Mouse (Mus musculus): ENCODE measurements around the gene Xlr3a. TPM values are rescaled to one million over a fixed set of nuclear protein-coding genes. Genes with fewer than 3 reads are reported as not detected.
"Not testable (repeated sequence)": the region's sequence is repeated elsewhere in the genome, so short reads cannot be mapped to it uniquely, and the experiment has no call there.

Gene Xlr3a
- 1 to 10 TPM in 1 of 3 experiments, under 1 TPM in 1, not detected in 1; 0.46 to 2.5 TPM for polyA plus RNA-seq (2017; shearing (Covaris generic))

GRCm38 (mm10) chrX:73096941-73097508, at the start of gene Xlr3a:
Gene Xlr3a (minus strand): TSS chrX:73097095.
- not testable (repeated sequence) for ATAC-seq

- ATAC-seq, result peak; percentile 73
These were observed 46.3 kb upstream of the Xlr3a start for GRCm38 (mm10) chrX:73143218-73143618.

DNA sequence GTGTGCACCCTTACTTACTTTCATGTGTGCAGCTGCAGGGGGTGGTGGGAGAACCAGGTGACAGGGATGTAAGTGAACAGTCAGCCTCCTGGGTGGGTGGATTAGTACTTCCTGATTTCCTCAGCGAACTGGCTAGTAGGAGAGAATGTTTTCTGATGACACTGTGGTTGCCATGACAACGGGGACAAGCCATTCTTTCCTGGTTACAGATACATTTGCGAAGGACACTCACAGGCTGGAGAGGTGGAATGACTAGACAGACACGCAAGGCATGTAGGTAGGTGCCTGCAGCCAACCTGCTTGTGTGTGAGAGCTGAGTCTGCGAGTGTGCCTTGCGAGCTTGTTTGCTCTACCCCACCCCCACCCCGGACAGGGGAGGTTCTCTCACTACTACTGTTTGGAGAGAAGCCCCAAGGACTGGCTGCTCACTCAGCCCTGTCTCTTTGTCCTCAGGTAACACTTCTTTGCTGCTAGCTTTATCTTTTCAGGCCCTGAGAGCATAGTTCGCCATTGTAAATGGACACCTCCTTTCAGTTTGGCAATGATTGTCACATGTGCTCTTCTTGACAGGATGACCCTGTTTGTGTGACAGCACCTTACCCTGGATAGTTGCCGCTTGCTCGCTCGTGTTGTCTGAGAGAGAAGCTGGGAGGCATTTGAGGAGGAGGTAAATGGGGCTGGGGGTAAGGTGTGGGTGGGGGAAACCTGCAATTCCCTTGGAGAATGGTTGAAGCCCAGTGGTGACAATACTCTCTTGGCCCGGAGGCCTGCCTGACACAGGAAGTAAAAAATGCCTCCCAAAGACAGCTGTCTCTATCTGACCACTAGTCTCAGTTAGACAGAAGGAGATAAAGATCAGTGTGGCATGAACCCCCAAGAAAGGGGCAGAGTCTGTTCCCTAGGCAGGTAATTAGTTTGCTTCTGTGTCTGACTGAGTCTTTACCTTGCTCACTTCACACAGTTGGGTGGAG, 26.2 kb upstream of the Xlr3a start:
- ATAC-seq, result peak; percentile 70

- not testable (repeated sequence) for ATAC-seq
These were observed 19.9 kb upstream of the Xlr3a start, which contains the start of gene Gm14685 for GRCm38 (mm10) chrX:73116747-73117146. Gene Gm14685 (plus strand): TSS chrX:73117047.

GRCm38 (mm10) chrX:73082267-73083055, 14.4 kb downstream of the Xlr3a start, which contains the start of gene Xlr4a:
Gene Xlr4a (minus strand): TSS chrX:73082478.
- peak; percentile 48 for ATAC-seq

DNA sequence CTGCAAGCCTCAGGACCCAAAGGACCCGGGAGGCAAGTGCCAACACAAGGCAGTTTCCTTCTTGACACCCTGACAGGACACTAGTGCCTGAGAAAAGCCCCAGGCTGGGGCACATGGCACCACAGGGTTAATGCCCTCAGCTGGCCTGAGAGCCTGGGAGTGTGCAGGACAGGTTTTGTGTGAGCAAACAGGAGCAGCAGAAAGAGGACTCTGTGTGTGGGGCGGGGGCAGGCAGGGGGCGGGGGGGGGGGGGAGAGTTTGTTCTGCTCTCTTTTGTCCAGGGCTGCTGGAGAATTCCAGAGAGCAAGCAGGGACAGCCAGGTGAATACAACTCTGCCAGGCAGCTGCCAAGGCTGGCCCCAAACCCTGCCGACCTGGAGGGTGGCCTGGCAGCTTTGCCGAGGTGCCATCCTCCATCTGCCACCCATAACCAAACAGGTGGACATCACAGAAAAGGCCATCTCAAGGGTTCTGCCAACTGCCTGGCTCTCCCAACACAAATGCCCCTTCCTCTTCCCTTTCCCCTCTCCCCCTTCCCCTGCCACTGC, 30.1 kb downstream of the Xlr3a start:
- not testable (repeated sequence) for ATAC-seq

GRCm38 (mm10) chrX:73064415-73064793, 32.5 kb downstream of the Xlr3a start, which contains the start of gene Pnma3:
Gene Pnma3 (plus strand): TSS chrX:73064787.
- no peak for ATAC-seq

DNA sequence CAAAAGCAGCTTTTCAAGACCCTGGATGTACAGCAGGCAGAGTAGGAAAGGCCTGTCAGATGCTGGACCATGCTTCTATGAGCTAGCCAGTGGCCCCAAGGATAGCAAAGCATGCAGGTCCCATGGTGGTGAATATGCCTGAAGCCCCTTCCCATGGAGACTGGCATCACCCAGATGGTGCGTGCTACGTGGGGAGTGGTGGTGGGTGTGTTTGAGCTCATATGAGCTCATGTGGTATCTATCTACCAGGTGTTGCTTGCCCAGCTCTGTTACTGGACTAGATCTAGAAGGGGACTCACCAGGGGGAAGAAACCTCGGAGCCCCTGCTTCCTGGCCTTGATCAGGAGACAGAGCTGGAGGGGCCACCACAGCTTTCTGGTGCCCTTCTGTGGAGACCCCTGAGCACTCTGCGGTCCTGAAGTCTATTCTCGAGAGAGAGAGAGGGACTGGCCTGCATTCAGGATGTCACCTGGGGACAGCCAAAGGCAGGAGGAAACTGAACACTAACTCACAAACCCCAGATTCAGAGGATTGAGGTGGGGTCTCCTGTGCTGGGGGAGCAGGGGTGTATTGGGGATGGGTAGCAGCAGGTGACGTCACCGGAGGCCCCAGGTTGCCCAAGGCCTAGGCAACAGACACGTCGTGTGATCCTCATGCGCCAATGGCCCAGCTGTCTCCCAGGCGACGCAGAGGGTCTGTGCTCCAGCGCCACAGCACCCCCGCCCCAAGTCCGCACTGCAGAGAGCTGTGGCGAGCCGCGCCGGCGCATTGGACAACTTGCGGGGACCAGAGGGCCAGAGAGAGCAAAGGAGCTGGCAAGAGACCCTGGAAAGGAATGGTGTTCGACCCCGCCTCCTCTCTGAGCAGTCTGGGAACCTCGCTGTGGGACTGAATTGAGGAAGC, 33.1 kb downstream of the Xlr3a start:
- no peak for ATAC-seq

DNA sequence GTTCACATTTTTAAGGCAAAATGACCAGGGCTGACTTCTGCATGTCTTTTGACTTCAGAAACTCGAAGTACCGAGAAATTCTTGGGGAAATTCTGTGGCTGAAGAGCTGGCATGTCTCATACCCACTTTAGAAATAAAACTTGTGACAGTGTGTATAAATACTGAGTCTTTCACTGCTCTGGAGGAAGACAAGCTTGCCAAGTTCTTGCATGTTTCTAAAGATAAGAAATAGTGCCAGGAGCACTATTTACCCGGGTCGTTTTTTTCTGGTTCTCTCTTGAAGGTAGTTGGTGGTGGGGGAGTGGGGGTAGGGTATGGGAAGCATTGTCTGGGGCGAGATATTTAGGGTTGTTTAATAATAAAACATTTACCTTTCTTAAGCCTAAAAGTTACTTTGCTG, 34.6 kb downstream of the Xlr3a start:
- no peak for ATAC-seq

- no peak for ATAC-seq
These were observed 35.4 kb downstream of the Xlr3a start for GRCm38 (mm10) chrX:73061528-73061927.

DNA sequence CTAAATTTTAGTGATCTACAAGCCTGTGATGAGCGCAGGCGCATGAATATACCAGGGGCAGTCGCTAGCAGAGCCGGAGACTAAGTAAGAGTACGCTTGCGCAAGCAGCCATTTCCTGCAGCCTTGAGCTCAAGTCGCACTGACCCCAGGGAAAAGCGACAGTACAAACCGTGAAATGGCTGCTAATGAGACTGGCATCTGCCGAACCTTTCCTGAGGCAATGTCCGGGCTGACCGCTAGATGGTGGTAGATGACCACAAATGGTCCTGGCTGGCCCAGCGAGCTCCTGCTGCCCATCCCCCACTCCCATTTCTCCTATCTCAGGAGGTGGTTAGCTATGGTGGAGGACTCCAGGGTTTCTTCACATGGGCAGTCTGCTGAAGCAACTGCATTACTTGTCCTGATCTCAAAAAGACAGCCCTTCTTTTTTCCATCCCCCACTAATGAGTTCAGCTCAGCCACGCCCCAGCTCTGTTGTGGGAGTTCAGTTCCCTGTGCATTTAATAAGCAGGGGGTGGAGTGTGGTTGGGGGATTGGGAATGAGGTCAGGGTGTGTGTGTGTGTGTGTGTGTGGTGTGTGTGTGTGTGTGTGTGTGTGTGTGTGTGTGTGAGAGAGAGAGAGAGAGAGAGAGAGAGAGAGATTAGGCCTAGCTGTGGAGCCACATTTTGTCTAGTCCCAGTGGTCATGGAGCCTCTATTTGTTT, 42.9 kb downstream of the Xlr3a start:
- ATAC-seq, result peak; percentile 96

- no peak for ATAC-seq
These were observed 57.2 kb downstream of the Xlr3a start for GRCm38 (mm10) chrX:73039666-73040065.

DNA sequence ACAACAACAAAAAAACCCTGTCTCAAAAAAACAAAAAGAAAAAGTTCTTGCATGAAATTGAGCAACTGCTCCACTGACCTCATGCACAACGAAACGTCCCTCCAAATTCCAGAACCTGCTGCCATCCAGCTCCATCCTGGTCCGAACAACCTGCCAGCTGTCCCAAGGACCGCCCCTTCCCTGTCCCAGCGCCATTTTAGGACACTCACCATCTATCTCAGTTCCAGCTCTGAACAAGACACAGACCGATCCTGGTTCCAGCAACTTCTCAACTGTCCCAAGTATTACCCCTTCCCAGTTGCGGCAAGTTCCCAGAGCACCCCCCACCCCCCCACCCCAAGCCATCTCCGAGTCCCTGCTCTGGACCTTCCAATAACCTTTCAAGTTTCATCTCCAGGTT, 58.1 kb downstream of the Xlr3a start:
- no peak for ATAC-seq

- ATAC-seq, result no peak
These were observed 59.9 kb downstream of the Xlr3a start, which contains the start of gene Pnma5 for GRCm38 (mm10) chrX:73037003-73037402. Gene Pnma5 (minus strand): TSS chrX:73037103.

Other genes starting within 250 kb of the Xlr3a start
- gene Cetn2, start 178.7 kb downstream of the Xlr3a start, polyA plus RNA-seq (2017; shearing (Covaris generic)), result 100 to 1,000 TPM; 141 to 162 (median 151) TPM
- 10 to 100 TPM; 22.2 to 33.4 (median 27.8) TPM for gene Nsdhl, start 178.5 kb downstream of the Xlr3a start, polyA plus RNA-seq (2017; shearing (Covaris generic))
- gene Zfp185, start 109.8 kb downstream of the Xlr3a start, polyA plus RNA-seq (2017; shearing (Covaris generic)), result not detected
- not detected for gene Pnma5, start 60.0 kb downstream of the Xlr3a start, polyA plus RNA-seq (2017; shearing (Covaris generic))
- not detected for gene Pnma3, start 32.3 kb downstream of the Xlr3a start, polyA plus RNA-seq (2017; shearing (Covaris generic))
- 100 to 1,000 TPM; 107 to 143 (median 134) TPM for gene Xlr4a, start 14.6 kb downstream of the Xlr3a start, polyA plus RNA-seq (2017; shearing (Covaris generic))
- gene Gm14685, start 20.0 kb upstream of the Xlr3a start, polyA plus RNA-seq (2017; shearing (Covaris generic)), result not detected
- gene Xlr5b, start 51.7 kb upstream of the Xlr3a start, polyA plus RNA-seq (2017; shearing (Covaris generic)), result not detected
- gene DXBay18, start 52.4 kb upstream of the Xlr3a start, polyA plus RNA-seq (2017; shearing (Covaris generic)), result not detected
- not detected for gene Spin2d, start 79.9 kb upstream of the Xlr3a start, polyA plus RNA-seq (2017; shearing (Covaris generic))
- gene Xlr3b, start 95.1 kb upstream of the Xlr3a start, polyA plus RNA-seq (2017; shearing (Covaris generic)), result 10 to 100 TPM in 2 of 3 experiments, under 1 TPM in 1; 0.69 to 13.8 (median 11.1) TPM
- gene Xlr4b, start 117.2 kb upstream of the Xlr3a start, polyA plus RNA-seq (2017; shearing (Covaris generic)), result 100 to 1,000 TPM; 158 to 187 (median 175) TPM
- 1 to 10 TPM; 1.5 to 2.1 (median 1.8) TPM for gene F8a, start 131.2 kb upstream of the Xlr3a start, polyA plus RNA-seq (2017; shearing (Covaris generic))
- 100 to 1,000 TPM in 2 of 3 experiments, 10 to 100 TPM in 1; 76.9 to 140 (median 112) TPM for gene Xlr4c, start 146.0 kb upstream of the Xlr3a start, polyA plus RNA-seq (2017; shearing (Covaris generic))
- not detected for gene Xlr3c, start 168.3 kb upstream of the Xlr3a start, polyA plus RNA-seq (2017; shearing (Covaris generic))
- under 1 TPM in 1 of 3 experiments, not detected in 2; 0.43 TPM for gene Xlr5a, start 195.9 kb upstream of the Xlr3a start, polyA plus RNA-seq (2017; shearing (Covaris generic))
- under 1 TPM in 1 of 3 experiments, not detected in 2; 0.53 TPM for gene Xlr5c, start 195.9 kb upstream of the Xlr3a start, polyA plus RNA-seq (2017; shearing (Covaris generic))
- not detected for gene Gm45015, start 239.7 kb upstream of the Xlr3a start, polyA plus RNA-seq (2017; shearing (Covaris generic))
- 10 to 100 TPM in 2 of 3 experiments, 1 to 10 TPM in 1; 7.6 to 14.7 (median 13.3) TPM for gene Zfp275, start 245.5 kb upstream of the Xlr3a start, polyA plus RNA-seq (2017; shearing (Covaris generic))